Mouse (Mus musculus) myocyte (in vitro differentiated cells): Measurements from ENCODE around the gene Glipr1l3. TPM values are rescaled to one million over a fixed set of nuclear protein-coding genes. Genes with fewer than 3 reads are reported as not detected.
A peak's percentile ranks its signal among the peaks of the same experiment; 100 is the strongest.
"Not testable (repeated sequence)": the region's sequence is repeated elsewhere in the genome, so short reads cannot be mapped to it uniquely, and the experiment has no call there.

Source experiments
- H3K27me3 ChIP-seq: one replicate; pipeline ENCODE4 v1.6.1; 2011; ENCODE audit not compliant: control insufficient read depth, insufficient read depth, insufficient read length
- H3K36me3 ChIP-seq: one replicate; pipeline ENCODE4 v1.6.1; 2011; ENCODE audit not compliant: control insufficient read depth, insufficient read depth
- H3K4me2 ChIP-seq: one replicate; pipeline ENCODE4 v1.6.1; 2011; ENCODE audit warnings: low read depth, control low read depth
- H3K4me3 ChIP-seq: one replicate; pipeline ENCODE4 v1.5.1; 2011; ENCODE audit warnings: mild to moderate bottlenecking, control low read depth, moderate library complexity
- H3K79me2 ChIP-seq: one replicate; pipeline ENCODE4 v1.6.1; 2011; ENCODE audit not compliant: control insufficient read depth, insufficient read depth
- H3ac ChIP-seq: one replicate; pipeline ENCODE4 v1.6.1; 2011; ENCODE audit not compliant: control insufficient read depth, insufficient read length
- CEBPB ChIP-seq: IDR thresholded peaks from 2 replicates; pipeline ENCODE4 v1.6.1; 2011; ENCODE audit warnings: mild to moderate bottlenecking, moderate library complexity; ENCODE audit not compliant: poor library complexity, insufficient read depth, severe bottlenecking
- E2F4 ChIP-seq: IDR thresholded peaks from one replicate; pipeline ENCODE4 v1.6.1; 2011; ENCODE audit warnings: mild to moderate bottlenecking, control low read depth, moderate library complexity; ENCODE audit not compliant: insufficient read depth
- MAX ChIP-seq: IDR thresholded peaks from one replicate; pipeline ENCODE4 v1.6.1; 2011; ENCODE audit warnings: low read depth, mild to moderate bottlenecking, control low read depth
- MYOD1 ChIP-seq, 3 experiments: IDR thresholded peaks; one replicate each; pipeline ENCODE4 v1.6.1; 2011; ENCODE audit warnings: control low read depth in 2 of 3, low read depth in 2 of 3, mild to moderate bottlenecking in 2 of 3, moderate library complexity in 1 of 3; ENCODE audit not compliant: insufficient read length in 2 of 3, control insufficient read depth in 1 of 3
- MYOG ChIP-seq, 3 experiments: IDR thresholded peaks; one replicate each; pipeline ENCODE4 v1.6.1; 2011; ENCODE audit warnings: control low read depth in 2 of 3, low read depth in 2 of 3, mild to moderate bottlenecking in 2 of 3; ENCODE audit not compliant: insufficient read length in 2 of 3, control insufficient read depth in 1 of 3, insufficient read depth in 1 of 3
- POLR2A ChIP-seq: IDR thresholded peaks from one replicate; pipeline ENCODE4 v1.6.1; 2011; ENCODE audit warnings: low read depth, mild to moderate bottlenecking, control low read depth, moderate library complexity; ENCODE audit not compliant: insufficient read length
- REST ChIP-seq: IDR thresholded peaks from one replicate; pipeline ENCODE4 v1.6.1; 2011; ENCODE audit warnings: mild to moderate bottlenecking, control low read depth, moderate library complexity; ENCODE audit not compliant: insufficient read depth, insufficient read length
- SRF ChIP-seq: IDR thresholded peaks from one replicate; pipeline ENCODE4 v1.6.1; 2011; ENCODE audit warnings: low read depth; ENCODE audit not compliant: control insufficient read depth, insufficient read length
- TCF12 ChIP-seq: IDR thresholded peaks from one replicate; pipeline ENCODE4 v1.6.1; 2011; ENCODE audit warnings: mild to moderate bottlenecking, control low read depth; ENCODE audit not compliant: poor library complexity, insufficient read depth, severe bottlenecking
- TCF3 ChIP-seq: IDR thresholded peaks from one replicate; pipeline ENCODE4 v1.6.1; 2011; ENCODE audit warnings: low read depth, control low read depth; ENCODE audit not compliant: insufficient read length
- USF1 ChIP-seq: IDR thresholded peaks from one replicate; pipeline ENCODE4 v1.6.1; 2011; ENCODE audit warnings: low read depth, mild to moderate bottlenecking, control low read depth, moderate library complexity
- polyA plus RNA-seq: library from polyadenylated mRNA; unstranded; fragments of >200 nt; fragmentation: generic; extraction: Trizol; gene quantifications from one replicate; pipeline ENCODE4 v1.2.1, GENCODE M21; 2012; ENCODE audit warnings: missing spikeins

The Glipr1l3 gene
- polyA plus RNA-seq, 1 experiment: not detected

DNA sequence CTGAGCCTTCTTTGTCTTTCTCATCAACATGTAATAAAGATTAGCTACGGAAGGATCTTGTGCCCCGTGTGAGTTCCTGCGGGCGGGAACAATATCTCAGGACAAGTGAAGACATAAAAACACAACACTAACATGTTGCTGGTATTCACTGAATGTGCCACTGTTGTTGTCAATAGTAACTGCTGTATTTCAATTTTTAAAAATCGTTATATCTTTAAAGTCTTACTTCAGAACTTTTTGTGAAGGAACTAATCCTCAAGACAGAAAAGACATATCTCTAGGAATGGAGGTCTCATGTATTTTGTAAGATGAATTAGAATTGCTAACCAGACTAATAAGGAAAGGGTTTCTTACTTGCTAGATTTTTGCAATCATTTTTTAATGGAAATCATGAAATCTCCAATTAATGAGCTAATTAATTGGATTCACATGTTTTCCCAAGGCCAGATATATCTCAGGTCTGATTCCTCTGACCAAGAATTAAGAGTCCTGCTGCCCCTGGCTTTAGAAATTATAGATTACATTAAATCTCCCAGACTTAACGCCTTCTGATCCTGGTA is 21.2 kb downstream of the Glipr1l3 start:
- Histone ChIP-seq H3K27me3 (no peaks in the 10 kb centered on the region), H3K4me3 (no peak overlapping the region), H3ac (no peak overlapping the region), H3K79me2 (no peaks in the 10 kb centered on the region), H3K36me3 (no peaks in the 10 kb centered on the region), H3K4me2 (peak overlapping the region; percentile 50)
- TF ChIP-seq POLR2A (no peak), SRF (no peak), MYOG (IDR thresholded peaks at IDR 0.05; ENCODE audit: control insufficient read depth in 1 of 3, insufficient read depth in 1 of 3, insufficient read length in 2 of 3, low read depth in 2 of 3) (no peak), USF1 (no peak), MAX (no peak), E2F4 (no peak), MYOD1 (IDR thresholded peaks at IDR 0.05; ENCODE audit: control insufficient read depth in 1 of 3, insufficient read length in 2 of 3, low read depth in 2 of 3) (no peak), TCF12 (no peak), TCF3 (no peak), CEBPB (no peak), REST (no peak)

DNA sequence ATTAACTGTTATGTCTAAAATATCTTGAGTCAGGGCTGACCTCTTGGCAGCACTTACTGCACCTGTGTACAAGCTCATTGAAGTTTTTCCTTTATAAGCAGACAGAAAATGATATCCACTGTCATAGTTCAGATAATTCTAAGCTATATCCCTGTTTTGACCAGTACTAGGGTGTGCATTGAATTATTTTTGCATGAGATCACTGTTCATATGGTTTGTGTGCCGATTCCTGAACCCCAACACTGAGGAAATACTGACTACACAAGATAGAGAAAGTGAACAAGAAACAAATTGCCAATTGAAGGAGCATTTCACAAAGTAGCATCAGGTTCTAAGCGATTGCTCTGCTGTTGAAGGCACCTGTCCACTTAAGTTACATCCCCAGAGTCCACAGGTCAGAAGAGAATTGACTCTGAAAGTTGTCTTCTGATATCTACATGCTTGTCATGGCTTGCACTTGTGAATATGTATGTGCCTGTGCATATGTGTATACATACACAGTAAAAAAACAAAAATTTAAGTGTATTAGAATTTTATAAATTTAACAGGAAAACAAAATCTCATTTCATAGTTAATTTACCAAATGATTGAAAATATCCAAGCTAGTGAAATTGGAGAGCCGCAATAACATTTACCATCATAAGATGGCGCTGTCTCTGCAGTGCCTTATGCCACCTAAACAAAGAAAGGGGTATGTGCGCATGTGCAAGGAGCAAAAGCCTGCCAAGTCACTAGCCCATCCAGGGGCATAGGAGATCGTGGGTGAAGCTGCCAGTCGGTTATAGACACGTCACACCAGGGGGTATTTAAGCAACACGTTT is 21.9 kb downstream of the Glipr1l3 start:
- Histone ChIP-seq H3K36me3 (no peaks in the 10 kb centered on the region), H3K79me2 (no peaks in the 10 kb centered on the region), H3ac (no peak overlapping the region), H3K4me3 (no peak overlapping the region), H3K27me3 (no peaks in the 10 kb centered on the region), H3K4me2 (peak overlapping the region; percentile 50)
- no peak for TF ChIP-seq CEBPB
- TF ChIP-seq REST: no peak

DNA sequence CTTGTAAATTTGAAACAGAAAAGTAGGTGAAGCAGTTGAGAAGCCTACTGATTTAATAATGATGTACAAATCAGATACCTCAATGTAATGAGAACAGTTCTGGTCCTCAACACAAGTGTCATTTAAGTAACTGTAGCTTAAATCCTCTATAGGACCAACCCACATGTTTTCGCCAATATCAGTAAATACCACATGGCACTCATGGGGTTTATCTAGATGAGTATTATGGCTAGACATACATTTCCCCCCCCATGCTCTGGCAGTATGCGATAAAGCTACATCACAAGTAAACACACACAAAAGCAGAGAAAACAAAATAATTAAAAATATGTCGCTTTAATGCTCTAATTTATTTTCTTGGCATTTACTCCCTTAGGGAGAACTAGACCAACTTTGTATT is 27.9 kb downstream of the Glipr1l3 start:
- Histone ChIP-seq H3K4me2 (no peak overlapping the region), H3K79me2 (no peaks in the 10 kb centered on the region), H3ac (no peak overlapping the region), H3K36me3 (no peaks in the 10 kb centered on the region), H3K4me3 (no peak overlapping the region), H3K27me3 (no peaks in the 10 kb centered on the region)
- no peak for TF ChIP-seq REST

DNA sequence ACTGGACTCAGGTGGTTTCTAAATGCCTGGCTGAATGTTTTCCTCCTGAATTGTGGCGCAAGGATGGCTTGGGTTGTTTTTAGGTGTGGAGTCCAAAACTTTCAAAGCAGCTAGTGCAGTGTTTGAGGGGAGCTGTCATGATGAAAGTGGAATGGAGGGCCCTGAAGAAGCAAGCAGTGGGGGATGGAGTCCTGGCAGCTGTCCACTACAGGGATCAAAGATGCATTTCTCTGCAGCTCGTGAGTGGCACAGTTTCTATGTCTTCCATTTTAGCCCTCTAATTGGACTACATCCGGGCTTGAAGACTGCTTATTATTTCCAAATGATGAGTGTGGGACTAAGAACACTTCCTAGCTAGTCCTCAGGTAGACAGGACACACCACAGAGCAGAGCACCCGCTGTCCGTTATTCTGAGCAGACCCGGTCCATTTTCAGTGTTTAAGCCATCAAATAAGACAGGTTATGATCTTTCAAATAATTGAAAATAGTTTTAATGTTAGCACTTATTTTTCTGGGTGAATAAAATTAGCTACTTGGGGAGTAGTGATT is 32.4 kb downstream of the Glipr1l3 start:
- not testable (repeated sequence) for H3K36me3 ChIP-seq, H3K27me3 ChIP-seq, H3K4me3 ChIP-seq, H3ac ChIP-seq, H3K4me2 ChIP-seq, H3K79me2 ChIP-seq

DNA sequence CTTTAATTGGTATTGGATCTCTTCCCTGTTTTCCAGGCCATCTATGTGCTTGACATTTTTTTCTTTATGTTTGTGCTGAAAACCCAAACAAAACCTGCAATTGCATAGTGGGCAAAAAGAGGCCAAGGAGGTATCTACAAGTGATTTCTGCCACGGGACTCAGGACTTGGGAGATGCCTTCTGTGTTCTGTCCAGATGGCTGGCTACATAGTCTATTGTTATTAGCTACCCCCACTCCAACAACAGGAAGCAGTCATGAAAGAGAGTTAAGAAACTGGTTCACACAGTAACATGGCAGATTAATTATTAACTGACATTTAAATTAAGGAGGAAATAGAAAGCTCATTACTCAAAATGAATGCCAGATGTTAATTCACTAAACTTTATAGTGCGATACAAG is 35.0 kb downstream of the Glipr1l3 start:
- H3K4me2 ChIP-seq, H3K27me3 ChIP-seq, H3K36me3 ChIP-seq, H3ac ChIP-seq, H3K79me2 ChIP-seq, H3K4me3 ChIP-seq: not testable (repeated sequence)

DNA sequence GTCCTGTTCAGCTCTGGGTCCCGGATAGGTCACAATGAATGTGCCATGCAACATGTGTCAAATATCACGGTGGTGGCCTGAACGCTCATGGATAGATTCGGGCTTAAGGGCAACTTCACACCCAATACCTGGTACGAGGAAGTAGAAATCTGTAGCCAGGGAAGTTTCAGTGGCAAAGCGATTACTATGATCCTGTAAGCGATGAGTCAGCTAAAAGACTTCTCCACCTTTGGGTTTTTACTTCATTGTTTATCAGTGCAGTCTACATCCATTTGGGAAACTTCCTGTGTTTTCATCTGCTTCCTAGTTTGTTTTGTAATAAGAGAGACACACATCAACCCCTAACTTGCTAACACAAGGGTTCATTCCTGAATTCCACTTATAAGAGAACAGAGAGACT is 49.7 kb downstream of the Glipr1l3 start:
- Histone ChIP-seq H3K4me2 (no peak overlapping the region), H3K27me3 (no peaks in the 10 kb centered on the region), H3K4me3 (no peak overlapping the region), H3K79me2 (no peaks in the 10 kb centered on the region), H3ac (no peak overlapping the region), H3K36me3 (no peaks in the 10 kb centered on the region)
- TF ChIP-seq MYOG (IDR thresholded peaks at IDR 0.05; ENCODE audit: control insufficient read depth in 1 of 3, insufficient read depth in 1 of 3, insufficient read length in 2 of 3, low read depth in 2 of 3) (no peak), E2F4 (no peak), TCF3 (no peak)

DNA sequence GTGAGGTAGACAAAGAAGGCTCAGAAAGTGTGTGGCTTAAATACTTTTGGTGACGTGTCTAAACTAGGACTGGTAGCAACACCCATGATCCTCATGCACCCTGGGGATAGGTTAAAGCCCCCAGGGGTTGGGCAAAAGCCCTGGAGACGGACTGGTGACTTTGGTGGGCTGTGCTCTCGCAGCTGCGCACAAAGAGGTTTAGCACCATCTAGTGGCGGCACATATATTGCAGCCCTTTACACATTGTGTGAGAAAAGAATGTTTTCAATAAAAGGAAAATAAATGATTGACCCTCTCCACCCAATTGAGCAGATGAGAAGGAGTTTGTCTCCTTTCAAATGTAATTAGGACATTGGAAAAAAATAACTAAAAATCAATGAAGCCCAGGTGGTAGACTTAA is 54.3 kb downstream of the Glipr1l3 start:
- H3K4me3 ChIP-seq, H3K79me2 ChIP-seq, H3K27me3 ChIP-seq, H3K36me3 ChIP-seq, H3ac ChIP-seq: not testable (repeated sequence)
- peak overlapping the region; percentile 50 for H3K4me2 ChIP-seq

Other genes starting within 250 kb of the Glipr1l3 start
- 10.5 TPM for gene Krr1, start 187.7 kb downstream of the Glipr1l3 start, polyA plus RNA-seq
- gene Glipr1, start 157.7 kb downstream of the Glipr1l3 start, polyA plus RNA-seq: 2.5 TPM
- gene Glipr1l1, start 100.1 kb downstream of the Glipr1l3 start, polyA plus RNA-seq: not detected
- not detected for gene Glipr1l2, start 77.0 kb downstream of the Glipr1l3 start, polyA plus RNA-seq
- gene Caps2, start 3.3 kb upstream of the Glipr1l3 start, polyA plus RNA-seq: 0.04 TPM
- 0.48 TPM for gene Kcnc2, start 110.8 kb upstream of the Glipr1l3 start, polyA plus RNA-seq